Mouse (Mus musculus) retina, postnatal 7 days (tissue): ENCODE data around the gene Cd177.
A peak's percentile ranks its signal among the peaks of the same experiment; 100 is the strongest.
"Not testable (repeated sequence)": the region's sequence is repeated elsewhere in the genome, so short reads cannot be mapped to it uniquely, and the experiment has no call there.

ENCODE experiments used
- DNase-seq: peaks from one replicate; pipeline ENCODE4 v3.0.0-alpha.2; 2012; ENCODE audit warnings: low read depth, low spot score

Cd177 gene

DNA sequence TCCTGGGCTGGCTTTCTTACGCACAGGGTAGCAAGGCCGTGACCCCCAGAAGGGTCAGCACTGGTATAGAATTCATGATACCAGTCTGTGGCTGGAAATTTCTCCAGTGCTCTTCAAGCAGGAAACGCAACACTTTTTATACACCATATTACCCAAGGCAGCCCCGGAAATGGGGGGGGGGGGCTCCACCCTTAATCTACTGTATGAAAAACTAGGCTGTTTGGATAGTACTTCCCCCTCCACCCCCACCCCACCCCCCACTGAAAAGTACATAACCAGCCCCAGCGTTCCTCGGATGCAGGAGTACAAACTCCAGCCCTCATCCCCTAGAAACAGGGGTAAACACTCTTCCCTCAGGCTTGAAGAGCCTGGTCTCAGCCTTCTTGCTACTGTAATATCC is at the start of gene Cd177:
Gene Cd177, minus strand, starts transcription at position 101 of the 400 bp plus-strand sequence.
- no peak for DNase-seq

DNA sequence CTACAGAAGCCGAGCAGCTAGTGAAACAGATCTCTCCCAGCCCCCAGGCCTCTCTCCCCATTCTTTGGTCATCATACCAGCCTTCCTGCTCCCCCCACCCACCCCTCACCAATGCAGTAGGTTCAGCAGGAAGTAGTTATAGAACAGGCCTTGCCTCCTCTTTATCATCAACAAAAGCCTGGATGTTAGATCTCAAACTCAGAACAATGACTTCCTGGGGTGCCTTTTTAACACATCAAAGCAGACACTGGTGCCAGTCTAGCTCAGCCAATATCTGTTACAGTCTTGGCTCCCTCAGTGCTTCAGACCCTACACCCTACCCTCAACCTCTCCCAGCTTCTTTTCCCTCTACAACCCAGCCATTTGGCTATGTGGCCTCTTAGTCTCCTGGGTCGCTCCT is 48.9 kb upstream of the Cd177 start:
- DNase-seq: no peak

DNA sequence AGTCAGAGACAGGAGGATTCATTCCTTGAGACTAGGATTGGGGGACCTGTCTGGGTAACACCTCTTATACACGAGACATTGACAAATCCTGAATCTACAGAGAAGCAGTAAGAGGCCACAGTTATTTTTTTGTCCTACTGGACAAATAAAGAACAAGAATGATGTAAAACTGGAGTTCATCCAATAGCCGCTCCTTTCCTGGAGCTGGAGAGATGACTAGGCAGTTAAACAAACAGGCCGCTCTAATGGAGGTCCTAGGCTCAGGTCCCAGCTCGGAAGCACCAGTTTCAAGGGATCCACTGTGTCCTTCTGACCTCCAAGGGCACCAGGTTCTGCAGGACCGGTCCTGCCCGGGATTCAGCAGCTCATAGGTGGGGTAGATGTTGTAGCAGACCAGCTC is 44.7 kb upstream of the Cd177 start:
- no peak for DNase-seq

DNA sequence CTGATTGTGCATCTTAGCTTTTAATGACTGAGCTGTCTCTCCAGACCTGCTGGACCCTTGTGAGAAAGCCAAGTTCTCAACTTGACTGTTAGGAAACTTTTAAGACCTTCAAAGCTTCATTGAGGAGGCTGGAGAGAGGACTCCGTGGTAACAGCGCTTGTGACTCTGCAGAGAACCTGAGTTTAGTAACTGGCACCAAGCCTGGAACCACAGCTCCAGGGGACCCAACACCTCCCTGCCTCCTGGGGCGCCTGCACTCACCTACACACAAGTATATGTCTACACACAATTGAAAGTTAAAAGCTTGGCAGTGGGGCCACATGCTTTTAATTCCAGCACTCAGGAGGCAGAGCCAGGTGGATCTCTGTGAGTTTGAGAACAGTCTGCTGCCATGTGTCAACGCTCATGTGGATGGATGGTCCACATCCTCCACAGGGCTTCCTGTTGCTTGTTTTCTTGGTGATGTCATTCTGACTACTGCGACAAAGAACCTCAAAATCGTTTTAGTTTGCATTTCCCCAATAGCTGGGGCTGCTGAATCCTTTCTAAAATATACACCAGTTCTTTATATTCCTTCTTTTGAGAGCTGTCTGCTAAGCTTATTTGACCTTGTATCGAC is 42.1 kb upstream of the Cd177 start:
- DNase-seq: no peak

DNA sequence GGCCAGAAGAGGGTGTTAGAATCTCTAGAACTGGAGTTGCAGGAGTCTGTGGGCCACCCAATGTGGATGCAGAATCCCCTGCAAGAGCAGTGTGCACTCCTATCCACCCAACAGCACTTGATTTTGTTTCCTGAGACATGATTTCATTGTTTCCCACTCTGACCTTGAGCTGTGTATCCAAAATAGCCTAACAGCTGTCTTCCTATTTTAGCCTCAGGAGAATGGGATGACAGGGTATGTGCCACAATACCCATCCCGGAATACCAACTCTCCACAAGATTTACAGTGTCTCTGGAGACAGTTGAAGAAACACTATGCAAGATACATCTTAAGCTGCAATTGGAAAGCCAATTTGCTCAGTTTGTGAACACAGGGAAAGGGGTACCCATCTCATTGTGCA is 37.8 kb upstream of the Cd177 start:
- DNase-seq: no peak

DNA sequence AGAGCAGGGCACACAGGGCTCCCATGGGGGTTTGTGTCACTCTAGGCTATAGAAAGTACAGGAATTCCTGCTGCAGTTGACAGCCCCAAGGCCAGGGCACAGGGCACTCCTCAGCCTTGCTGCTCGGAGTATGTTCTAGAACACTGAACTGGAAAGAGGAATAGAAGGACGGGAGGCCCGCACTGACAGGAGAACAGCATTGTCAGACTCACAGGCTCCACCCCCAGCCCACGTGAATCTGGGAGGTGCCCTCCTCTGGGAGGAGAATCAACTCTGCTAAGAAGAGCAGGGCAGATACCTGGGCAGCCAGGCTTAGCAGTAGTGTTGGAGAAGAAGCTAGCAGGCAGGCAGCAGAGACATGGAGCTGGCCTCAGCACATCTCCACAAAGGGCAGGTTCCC is 16.8 kb upstream of the Cd177 start, which contains the start of gene Ceacam10:
Gene Ceacam10, plus strand, starts transcription at position 289 of the 400 bp plus-strand sequence.
- DNase-seq: not testable (repeated sequence)

DNA sequence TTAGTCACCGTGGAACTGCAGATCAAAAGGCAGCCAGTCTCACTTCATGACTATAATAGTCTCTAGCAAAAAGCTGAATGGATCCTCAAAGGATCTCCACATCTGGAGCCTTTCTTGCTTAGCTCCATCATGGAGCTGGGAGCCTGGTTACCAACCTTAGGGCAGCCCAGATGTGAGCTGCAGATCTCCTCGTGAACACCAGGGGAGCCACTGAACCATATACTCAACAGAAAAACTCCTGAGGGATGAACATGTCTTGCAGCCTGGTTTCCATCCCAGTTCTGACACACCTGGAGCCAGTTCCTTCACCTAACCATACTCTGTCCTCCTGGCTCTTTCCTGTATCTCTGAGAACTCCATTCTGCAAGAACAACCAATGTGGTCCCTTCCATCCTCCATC is 16.0 kb upstream of the Cd177 start:
- DNase-seq: no peak

DNA sequence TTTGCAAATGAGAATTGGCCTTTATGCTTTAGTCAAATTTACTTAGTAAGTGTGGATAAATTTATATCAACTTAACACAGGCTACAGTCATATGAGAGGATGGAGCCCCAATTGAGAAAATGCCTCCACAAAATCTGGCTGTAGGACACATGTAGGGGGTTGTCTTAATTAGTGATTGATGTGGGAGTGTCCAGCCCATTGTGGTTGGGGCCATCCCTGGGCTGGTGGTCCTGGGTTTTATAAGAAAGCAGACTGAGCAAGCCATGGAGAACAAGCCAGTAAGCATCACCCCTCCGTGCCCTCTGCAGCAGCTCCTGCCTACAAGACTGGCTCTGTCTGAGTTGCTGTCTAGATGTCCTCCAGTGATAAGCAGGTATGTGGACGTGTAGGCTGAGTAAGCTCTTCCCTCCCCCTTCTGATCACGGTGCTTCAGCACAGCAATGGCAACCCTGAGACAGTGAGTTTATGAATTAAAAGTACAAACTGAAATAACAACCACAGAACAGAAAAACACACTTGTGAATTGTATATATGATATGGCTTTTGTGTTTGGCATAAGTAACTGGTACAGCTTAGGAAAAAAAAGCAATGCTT is 13.9 kb upstream of the Cd177 start:
- no peak for DNase-seq

DNA sequence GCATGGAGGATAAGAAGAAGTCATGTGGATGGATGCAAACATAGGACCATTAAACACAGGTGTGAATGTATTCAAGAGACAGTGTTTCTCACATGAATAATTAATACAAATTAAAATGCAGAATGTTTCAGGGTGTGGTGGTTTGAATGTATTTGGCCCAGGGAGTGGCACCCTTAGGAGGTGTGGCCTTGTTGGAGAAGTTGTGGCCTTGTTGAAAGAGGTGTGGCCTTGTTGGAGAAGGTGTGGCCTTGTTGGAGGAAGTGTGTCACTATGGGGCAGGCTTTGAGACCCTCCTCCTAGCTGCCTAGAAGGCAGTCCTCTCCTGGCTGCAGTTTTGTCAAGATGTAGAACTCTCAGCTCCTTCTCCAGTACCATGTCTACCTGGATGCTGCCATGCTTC is 11.2 kb upstream of the Cd177 start:
- DNase-seq: no peak

DNA sequence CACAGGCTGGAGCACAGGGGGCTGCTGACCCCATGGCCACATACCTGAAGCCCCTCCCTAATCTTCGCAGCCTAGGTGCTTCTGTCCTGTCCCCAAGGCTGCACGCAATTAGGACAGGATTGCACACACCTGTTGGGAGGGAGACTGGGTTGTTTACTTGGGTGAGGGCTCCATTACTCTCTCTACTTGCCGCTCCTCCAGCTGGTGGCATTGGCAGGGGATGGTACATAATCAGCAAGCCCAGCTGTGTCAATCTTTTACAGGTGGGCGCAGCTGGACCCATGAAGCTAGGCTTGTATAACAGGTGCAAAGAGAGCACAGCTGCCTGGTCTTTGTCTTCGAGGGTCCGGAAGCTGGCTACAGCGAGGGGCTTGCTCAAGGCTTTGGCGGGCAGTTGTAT is 2.5 kb upstream of the Cd177 start:
- no peak for DNase-seq

DNA sequence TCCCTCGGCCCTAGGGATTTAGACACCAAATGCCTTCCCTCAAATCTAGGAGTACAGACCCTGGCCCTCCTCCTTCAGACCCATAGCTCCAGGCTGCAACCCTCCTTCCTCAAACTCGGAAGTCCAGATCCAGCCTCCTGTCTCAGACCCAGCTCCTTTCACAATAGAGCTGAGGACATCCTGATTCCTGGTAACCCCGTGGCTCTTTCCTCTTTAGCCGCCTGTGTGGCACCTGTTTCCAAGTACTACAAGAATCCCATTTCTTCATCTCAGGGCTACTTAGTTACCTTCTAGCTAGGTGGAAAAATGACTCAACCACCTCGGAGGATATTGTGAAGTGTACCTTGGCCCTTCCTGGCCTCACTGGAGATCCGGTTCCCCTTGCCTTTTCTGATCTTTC is 1.1 kb upstream of the Cd177 start:
- no peak for DNase-seq

DNA sequence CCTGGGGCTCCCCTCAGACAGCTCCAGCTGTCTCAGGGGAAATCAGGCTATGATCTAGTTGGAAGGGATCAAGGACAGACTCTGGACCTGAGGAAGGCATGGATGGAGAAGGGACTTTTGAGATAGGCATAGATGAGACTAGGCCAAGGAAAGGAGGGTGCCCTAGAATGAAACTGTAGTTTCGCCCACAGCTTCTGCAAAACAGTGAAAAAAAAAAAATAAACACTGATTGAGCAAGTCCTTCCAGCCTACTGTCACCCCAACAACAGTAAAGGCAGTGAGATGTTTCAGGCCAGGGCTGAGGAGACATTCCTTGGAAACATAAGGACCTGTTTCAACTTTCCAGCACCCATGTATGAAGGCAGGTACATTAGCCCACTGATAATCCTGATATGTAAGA is 1.6 kb downstream of the Cd177 start:
- DNase-seq: no peak

DNA sequence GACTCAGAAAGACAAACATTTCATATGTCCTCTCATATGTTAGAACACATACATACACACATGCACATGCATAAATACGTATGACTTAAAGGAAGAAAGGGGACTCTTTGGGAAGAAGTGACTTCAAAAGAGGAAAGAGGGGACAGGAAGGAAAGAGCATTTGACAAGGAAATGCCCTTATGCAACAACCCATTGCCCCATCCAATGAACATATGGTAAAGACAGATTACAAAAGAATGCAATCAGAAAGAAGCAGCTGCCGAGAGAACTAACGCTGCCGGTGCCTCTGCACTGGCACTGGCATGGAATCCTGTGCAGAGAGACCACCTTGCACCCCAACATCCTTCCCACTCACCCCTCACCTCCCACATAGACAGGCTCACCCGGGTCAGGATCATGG is 6.6 kb downstream of the Cd177 start:
- DNase-seq: no peak

DNA sequence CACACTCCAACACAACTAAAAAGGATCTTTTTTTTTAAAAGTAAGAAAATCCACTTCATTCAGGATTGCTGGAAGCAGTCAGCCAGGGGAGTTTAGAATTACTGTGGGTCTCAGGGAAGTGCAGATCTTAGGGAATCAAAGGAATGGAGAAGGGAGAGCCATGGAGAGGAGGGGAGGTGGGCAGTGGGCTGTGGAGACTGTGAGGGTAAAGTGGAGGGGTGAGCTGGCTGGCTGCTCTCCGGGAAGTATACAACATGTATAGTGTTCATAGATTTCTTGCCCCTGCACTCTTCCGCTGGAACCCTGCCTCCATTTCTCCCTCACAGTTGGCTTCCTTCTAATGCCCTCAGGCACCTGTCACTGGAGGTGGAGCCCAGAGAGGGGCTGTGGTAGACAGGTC is 8.5 kb downstream of the Cd177 start:
- DNase-seq: no peak

DNA sequence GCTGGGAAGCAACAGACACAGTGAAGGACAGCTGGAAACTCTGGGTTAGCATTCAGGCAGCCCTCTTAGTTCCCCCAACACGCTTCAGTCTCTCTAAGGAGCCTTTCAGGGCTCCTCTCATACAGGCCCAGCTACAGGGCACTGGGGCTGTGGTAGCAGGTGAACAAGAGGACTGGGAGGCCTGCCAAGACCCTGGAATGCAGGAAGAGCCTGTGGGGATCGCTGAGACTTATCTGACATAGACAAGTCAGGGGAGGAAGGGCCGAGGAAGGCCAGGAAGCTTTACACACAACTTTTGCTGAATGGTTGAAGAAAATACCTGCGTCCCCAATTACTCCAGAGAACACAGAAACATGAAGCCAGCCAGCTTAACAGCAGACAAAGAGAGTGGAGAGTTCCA is 9.4 kb downstream of the Cd177 start:
- DNase-seq: no peak

DNA sequence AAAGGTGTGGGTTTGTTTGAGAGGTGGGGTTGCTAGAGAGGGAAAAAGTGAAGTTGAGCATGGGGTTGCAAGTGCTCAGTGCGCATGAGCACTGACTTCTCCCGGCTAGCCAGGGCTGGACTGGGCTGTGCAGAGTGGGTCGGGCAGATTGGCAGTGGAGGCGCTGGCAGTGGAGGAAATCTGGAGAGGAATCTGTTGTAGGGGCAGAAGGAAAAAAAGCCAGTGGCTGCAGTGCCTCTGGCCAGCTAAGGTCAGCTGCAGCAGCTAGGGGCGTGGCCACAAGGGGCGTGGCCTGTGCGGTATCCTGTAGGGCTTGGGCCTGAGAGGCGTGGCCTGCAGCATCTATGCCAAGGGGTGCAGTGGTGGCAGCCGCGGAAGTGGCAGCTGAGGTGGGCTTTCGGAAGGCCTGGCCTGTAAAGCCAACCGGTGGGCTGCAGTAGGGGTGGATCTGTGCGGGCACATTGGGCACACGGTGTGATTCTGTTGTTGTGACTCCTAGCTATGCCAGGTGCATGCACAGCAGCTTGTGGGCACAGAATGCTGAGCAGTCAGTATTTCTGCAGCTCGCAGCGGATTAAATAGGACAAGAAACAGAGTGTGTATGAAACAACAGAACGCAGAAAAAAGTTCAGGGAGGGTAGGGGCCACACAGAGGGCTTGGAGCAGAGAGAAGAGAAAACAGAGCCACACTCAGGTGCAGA is 24.0 kb downstream of the Cd177 start:
- peak; percentile 8 for DNase-seq

DNA sequence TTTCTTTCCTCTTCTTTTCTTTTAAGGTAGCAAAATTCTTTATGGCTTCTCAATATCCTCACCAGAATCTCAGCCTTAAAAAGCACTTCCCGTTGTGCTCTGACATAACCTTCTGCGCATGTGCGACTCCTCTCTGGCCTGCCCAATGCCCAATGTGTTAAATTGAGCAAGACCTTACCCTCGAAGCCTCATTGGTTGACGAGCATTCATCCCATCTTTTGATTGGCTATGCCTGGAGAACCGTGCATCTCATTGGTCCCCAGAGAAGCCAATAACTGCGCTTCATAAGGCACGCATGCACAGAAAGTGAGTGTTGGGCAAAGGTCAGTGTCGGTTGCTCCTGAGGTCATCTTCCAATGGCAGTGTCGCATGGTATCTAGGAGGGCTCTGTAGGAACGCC is 33.3 kb downstream of the Cd177 start, which contains the start of gene Gm4763:
Gene Gm4763, minus strand, starts transcription at position 101 of the 400 bp plus-strand sequence.
- not testable (repeated sequence) for DNase-seq

DNA sequence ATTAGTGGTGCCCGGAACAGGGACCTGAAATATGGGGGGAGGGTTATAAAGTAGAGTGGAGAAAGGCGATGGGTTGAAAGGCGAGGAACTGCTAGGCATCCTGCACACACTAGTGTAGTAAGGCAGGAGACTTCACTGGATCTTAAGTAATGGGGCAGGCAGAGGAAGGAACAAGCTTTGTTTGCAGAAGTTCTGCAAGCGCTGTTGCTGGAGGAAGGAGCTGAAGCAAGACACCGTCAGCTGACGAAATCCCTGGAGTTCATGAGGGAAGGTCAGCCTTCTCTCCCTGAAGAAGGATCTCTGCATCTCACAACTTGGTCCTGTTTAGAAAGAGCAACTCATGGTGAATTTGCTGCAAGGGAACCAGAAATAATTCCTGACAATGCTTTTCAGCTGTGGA is 45.1 kb downstream of the Cd177 start:
- DNase-seq: no peak

DNA sequence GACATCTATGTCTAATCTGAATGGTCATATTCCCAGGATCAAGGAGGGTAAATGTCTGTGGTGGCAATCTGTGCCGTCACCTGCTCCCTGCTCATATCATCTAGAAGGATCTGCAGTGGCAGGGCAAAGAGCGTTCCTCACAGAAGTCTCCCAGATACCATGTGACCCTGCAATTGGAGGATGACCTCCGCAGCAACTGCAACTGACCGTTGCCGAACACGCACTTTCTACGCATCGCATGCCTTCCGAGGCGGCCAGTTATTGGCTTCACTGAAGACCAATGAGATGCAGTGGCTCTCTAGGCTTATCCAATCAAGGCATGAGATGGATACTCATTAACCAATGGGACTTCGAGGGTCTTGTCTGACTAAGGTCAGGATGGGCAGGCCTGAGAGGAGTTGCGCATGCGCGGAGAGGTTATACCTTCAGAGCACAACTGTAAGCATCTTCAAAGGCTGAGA is 51.2 kb downstream of the Cd177 start, which contains the start of gene BC049730:
Gene BC049730, plus strand, starts transcription at position 411 of the 461 bp plus-strand sequence.
- no peak for DNase-seq

DNA sequence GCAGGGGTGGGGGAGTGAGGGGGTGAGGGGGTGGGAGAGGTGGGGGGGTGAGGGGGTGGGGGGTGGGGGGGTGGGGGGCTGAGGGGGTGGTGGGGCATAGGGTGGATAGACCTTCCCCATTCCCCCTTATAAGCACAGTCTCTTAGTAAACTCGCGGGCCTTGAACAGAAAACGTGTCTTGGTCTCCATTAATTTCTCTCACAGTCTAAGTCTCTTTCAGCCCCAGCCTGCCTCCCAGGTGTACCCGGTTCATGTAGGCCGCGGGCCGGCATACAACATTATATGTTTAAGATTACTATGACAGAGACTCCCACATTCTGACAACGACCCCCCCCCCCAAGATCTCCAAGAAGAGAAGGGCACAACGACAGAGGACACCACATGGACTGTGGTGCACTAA is 57.3 kb downstream of the Cd177 start:
- DNase-seq: not testable (repeated sequence)

DNA sequence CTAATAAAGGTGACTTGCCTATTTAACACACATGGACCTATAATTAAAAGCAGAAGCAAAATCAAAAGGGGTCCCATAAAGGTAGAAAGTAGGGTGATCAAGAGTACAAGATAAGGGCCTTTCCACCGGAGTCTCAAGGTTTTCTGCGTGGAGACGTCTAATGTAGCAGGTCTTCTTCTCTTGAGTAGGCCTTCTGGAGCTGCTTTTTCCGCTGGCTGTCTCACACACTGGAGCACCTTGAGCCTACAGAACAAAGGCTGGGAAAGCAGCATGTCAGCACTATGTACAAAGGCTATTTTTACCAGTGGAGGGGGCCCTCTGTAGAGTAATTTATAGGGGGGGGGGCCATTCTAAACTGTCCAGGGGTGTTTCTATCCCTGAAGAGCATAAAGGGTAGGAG is 62.2 kb downstream of the Cd177 start:
- DNase-seq: not testable (repeated sequence)
